10 mouse cellular contexts compared by ENCODE assay signal in genomic region chr10:66953248-66953975, GRCm38 (mm10).
DNase-seq lines count a peak whose midpoint lies in the region; ATAC-seq and TF ChIP-seq lines count a peak whose summit lies in the region.
"Had no signal": no experiment of that assay in that cellular context is flagged by ENCODE, and none has a peak within 500 bp of the region (broad histone marks: within the 10 kb centered on the region; RNA-seq: fewer than 3 reads in every experiment).

No protein-coding gene starts in this region.

- peak; percentile 50 for DNase-seq in kidney, adult 2 months
- peak; percentile 29 for DNase-seq in thymus, adult 2 months
- DNase-seq in thymus, adult 18-20 months, result no peak
- no peak for DNase-seq in hindbrain, embryonic 10.5 days (ENCODE audit: low spot score)
- DNase-seq in layer of hippocampus, postnatal 25 days (ENCODE audit: extremely low spot score in 1 of 2, low spot score in 1 of 2), result no peak
- DNase-seq in c-Kit-positive CD71-positive TER-119-positive erythroid progenitor cells, embryonic 14.5 days (ENCODE audit: low spot score), result no peak
- DNase-seq: lung, embryonic 14.5 days had no signal

- no peak overlapping the region for H3K9ac ChIP-seq in kidney, embryonic 15.5 days
- H3K9ac ChIP-seq: lung, embryonic 14.5 days; neural tube, embryonic 13.5 days had no signal

- no peak overlapping the region for H3K4me3 ChIP-seq in kidney, adult 2 months (ENCODE audit: insufficient read depth, low read depth, low read length)
- no peak overlapping the region for H3K4me3 ChIP-seq in kidney, embryonic 15.5 days (replicated peaks)
- no peak overlapping the region for H3K4me3 ChIP-seq in thymus, adult 2 months (ENCODE audit: control insufficient read depth, insufficient read depth, low read length)
- H3K4me3 ChIP-seq in hindbrain, embryonic 10.5 days, result no peak overlapping the region
- H3K4me3 ChIP-seq: neural tube, embryonic 13.5 days had no signal

- no peak for TF ChIP-seq CTCF in kidney, adult 2 months (conservative IDR thresholded peaks at IDR 0.05; ENCODE audit: insufficient read depth, insufficient read length, low read depth, low read length)
- no peak for TF ChIP-seq CTCF in thymus, adult 2 months (IDR thresholded peaks at IDR 0.05; ENCODE audit: borderline replicate concordance, control insufficient read depth, extremely low read depth, insufficient read depth, low read length, poor library complexity)

- no peaks in the 10 kb centered on the region for H3K36me3 ChIP-seq in kidney, adult 2 months (ENCODE audit: control insufficient read depth, insufficient read depth, low read length)
- no peaks in the 10 kb centered on the region for H3K36me3 ChIP-seq in kidney, embryonic 15.5 days
- no peaks in the 10 kb centered on the region for H3K36me3 ChIP-seq in thymus, adult 2 months (ENCODE audit: control insufficient read depth, insufficient read depth, low read length)
- H3K36me3 ChIP-seq in hindbrain, embryonic 10.5 days, result no peaks in the 10 kb centered on the region
- H3K36me3 ChIP-seq: neural tube, embryonic 13.5 days had no signal

- H3K9me3 ChIP-seq in kidney, embryonic 15.5 days (replicated peaks), result no peaks in the 10 kb centered on the region
- H3K9me3 ChIP-seq in hindbrain, embryonic 10.5 days, result no peaks in the 10 kb centered on the region
- H3K9me3 ChIP-seq: neural tube, embryonic 13.5 days had no signal

- no peak for TF ChIP-seq POLR2A in kidney, adult 2 months (IDR thresholded peaks at IDR 0.05; ENCODE audit: low read depth, low read length)
- no peak for TF ChIP-seq POLR2A in thymus, adult 2 months (IDR thresholded peaks at IDR 0.05; ENCODE audit: control insufficient read depth, extremely low read depth, insufficient read depth, low read length, poor library complexity)

- ATAC-seq in kidney, embryonic 15.5 days (replicated peaks; ENCODE audit: low FRiP score), result no peak
- ATAC-seq in inflammation-experienced regulatory T-cells, adult 6 months, result peak; percentile 91

- H3K27ac ChIP-seq in kidney, adult 2 months (ENCODE audit: insufficient read depth, low read depth, low read length), result no peak overlapping the region
- no peak overlapping the region for H3K27ac ChIP-seq in kidney, embryonic 15.5 days
- H3K27ac ChIP-seq in thymus, adult 2 months (ENCODE audit: control insufficient read depth, insufficient read depth, low read length), result no peak overlapping the region
- no peak overlapping the region for H3K27ac ChIP-seq in hindbrain, embryonic 10.5 days
- H3K27ac ChIP-seq: neural tube, embryonic 13.5 days had no signal

- 65% methylated on average over 10 of the region's 10 CpGs for WGBS in kidney, adult 2 months
- 64% methylated on average over 10 of the region's 10 CpGs for WGBS in kidney, embryonic 15.5 days
- WGBS in thymus, adult 2 months, result 17% methylated on average over 10 of the region's 10 CpGs
- 89% methylated on average over 10 of the region's 10 CpGs for WGBS in hindbrain, embryonic 10.5 days

- no peaks in the 10 kb centered on the region for H3K4me1 ChIP-seq in kidney, adult 2 months (ENCODE audit: control insufficient read depth, insufficient read depth, low read length)
- 0 out of 2 replicates have a peak, but pooled peaks cover 3% of the 10 kb centered on the region for H3K4me1 ChIP-seq in kidney, embryonic 15.5 days
- peaks cover 11% of the 10 kb centered on the region for H3K4me1 ChIP-seq in thymus, adult 2 months (replicated peaks; ENCODE audit: control insufficient read depth, insufficient read depth, low read length)
- peaks cover 6% of the 10 kb centered on the region; the same call in 1 of the 2 replicates for H3K4me1 ChIP-seq in hindbrain, embryonic 10.5 days (replicated peaks)

- no peaks in the 10 kb centered on the region for H3K27me3 ChIP-seq in kidney, adult 2 months (replicated peaks; ENCODE audit: control insufficient read depth, insufficient read depth, low read length)
- H3K27me3 ChIP-seq in kidney, embryonic 15.5 days, result no peaks in the 10 kb centered on the region
- H3K27me3 ChIP-seq in thymus, adult 2 months (ENCODE audit: control insufficient read depth, insufficient read depth, low read length), result no peaks in the 10 kb centered on the region
- H3K27me3 ChIP-seq in hindbrain, embryonic 10.5 days (ENCODE audit: insufficient read depth, poor library complexity, severe bottlenecking), result no peaks in the 10 kb centered on the region
- H3K27me3 ChIP-seq: neural tube, embryonic 13.5 days had no signal

- H3K4me2 ChIP-seq in kidney, embryonic 15.5 days, result no peak overlapping the region
- H3K4me2 ChIP-seq: lung, embryonic 14.5 days; neural tube, embryonic 13.5 days had no signal

Comparison
In these comparisons a context has a peak if more than half of its experiments do, and no peak if none do; other contexts are left out.
1. DNase-seq: peak in kidney, adult 2 months (single experiment) and thymus, adult 2 months (single experiment); none in thymus, adult 18-20 months (0 of 2), hindbrain, embryonic 10.5 days (single experiment), layer of hippocampus, postnatal 25 days (0 of 2) and c-Kit-positive CD71-positive TER-119-positive erythroid progenitor cells, embryonic 14.5 days (single experiment).